Mouse (Mus musculus) c-Kit-positive CD71-positive TER-119-negative erythroid progenitor cells, embryonic 14.5 days (primary cell): Measurements from ENCODE around the gene Klhl30.

Experiments used
- DNase-seq: peaks from one replicate; pipeline ENCODE4 v3.0.0-alpha.2; 2013; ENCODE audit warnings: low read depth

Gene Klhl30

GRCm38 (mm10) chr1:91350841-91351240 lies at the start of gene Klhl30:
TSS of gene Klhl30 (plus strand) at chr1:91351016.
- no peak for DNase-seq

- no peak for DNase-seq
Observed at GRCm38 (mm10) chr1:91301206-91301920, 49.5 kb upstream of the Klhl30 start.

DNA sequence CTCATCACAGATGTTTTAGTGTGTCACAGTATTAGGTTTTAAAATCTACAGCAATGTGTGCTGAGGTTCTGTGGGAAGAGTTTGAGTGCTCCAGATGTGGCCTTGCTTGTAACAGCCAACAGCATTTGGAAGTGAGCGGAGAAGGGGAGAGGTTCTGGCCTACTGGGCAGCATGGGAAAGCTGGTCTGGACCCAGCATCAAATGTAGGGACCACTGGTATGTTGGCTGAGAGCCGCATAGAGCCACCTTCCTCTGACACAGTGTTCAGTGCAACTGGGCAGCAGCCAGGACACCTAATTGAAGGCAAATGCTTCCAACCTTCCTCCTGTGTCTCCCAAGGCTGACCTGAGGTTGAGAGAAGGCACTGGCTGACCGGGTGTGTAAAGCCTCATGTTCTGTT lies 48.8 kb upstream of the Klhl30 start:
- no peak for DNase-seq

GRCm38 (mm10) chr1:91304621-91305020 lies 46.2 kb upstream of the Klhl30 start:
- DNase-seq, result no peak

GRCm38 (mm10) chr1:91309366-91310085 lies 41.3 kb upstream of the Klhl30 start:
- no peak for DNase-seq

GRCm38 (mm10) chr1:91312273-91312672 lies 38.5 kb upstream of the Klhl30 start:
- DNase-seq, result no peak

GRCm38 (mm10) chr1:91313251-91313650 lies 37.6 kb upstream of the Klhl30 start:
- no peak for DNase-seq

DNA sequence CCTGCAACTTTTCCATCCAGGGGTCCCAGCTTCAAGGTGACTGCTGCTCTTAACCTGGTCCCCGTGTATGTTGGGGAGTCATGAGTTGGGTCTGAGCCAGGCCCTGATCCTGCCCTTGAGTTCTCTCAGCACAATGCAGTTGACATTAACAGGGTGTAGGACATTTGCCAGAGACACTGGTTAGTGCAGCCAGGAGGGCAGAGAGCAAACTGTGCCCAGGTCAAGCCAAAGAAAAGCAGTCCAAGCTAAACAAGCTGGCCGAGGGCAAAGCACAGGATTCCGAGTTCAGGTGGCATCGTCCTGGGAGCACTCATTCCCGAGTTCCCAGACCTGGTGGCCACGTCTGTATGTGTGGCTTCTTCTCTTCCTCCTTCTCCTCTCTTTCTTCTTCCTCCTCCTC lies 33.2 kb upstream of the Klhl30 start:
- no peak for DNase-seq

GRCm38 (mm10) chr1:91321760-91322438 lies 28.9 kb upstream of the Klhl30 start, which contains the start of gene Espnl:
TSS of gene Espnl (plus strand) at chr1:91322075.
- DNase-seq, result no peak

- DNase-seq, result no peak
Observed at GRCm38 (mm10) chr1:91324646-91325045, 26.2 kb upstream of the Klhl30 start.

GRCm38 (mm10) chr1:91325488-91326042 lies 25.3 kb upstream of the Klhl30 start:
- DNase-seq, result no peak

DNA sequence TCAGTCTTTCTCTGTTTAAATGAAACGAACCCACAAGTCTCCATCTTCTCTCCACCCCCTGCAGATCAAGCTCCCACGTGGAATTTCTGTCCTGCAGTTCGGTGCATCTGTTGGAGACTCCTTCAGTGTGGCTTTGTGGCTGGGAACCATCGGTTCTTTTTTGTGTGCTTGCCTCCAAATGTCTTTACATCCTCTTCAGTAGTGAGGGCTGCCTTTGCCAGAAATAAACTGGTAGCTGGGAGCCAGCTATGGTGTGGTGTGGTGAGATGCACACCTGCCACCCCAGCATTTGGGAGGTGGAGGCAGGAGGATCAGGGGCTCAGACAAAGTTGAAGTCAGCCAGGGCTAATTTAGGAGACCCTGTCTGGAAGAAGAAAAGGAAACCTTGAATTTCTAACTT lies 18.7 kb upstream of the Klhl30 start:
- no peak for DNase-seq

GRCm38 (mm10) chr1:91333582-91333981 lies 17.2 kb upstream of the Klhl30 start:
- DNase-seq, result no peak

- DNase-seq, result no peak
Observed at GRCm38 (mm10) chr1:91337355-91337754, 13.5 kb upstream of the Klhl30 start.

DNA sequence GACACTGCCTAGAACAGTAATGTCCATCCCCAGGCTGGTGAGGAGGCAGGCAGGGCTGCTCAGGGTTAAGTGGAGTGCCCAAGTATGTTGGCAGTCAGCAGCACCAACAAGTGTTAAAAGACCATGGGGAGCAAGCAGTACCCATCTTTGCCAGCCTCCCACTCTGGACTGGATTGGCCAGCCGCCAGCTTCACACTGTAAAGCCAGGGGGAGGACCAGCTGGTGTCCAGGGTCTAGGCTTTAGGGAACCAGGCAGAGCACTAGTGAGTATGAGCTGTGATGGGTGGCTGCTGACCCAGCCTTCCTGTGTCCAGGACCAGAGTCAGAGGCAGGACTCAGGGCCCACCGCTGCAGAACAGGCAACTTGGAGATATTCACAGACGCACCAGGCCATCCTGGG lies 6.8 kb upstream of the Klhl30 start:
- no peak for DNase-seq

GRCm38 (mm10) chr1:91344921-91345685 lies 5.7 kb upstream of the Klhl30 start:
- no peak for DNase-seq

- peak; percentile 61 for DNase-seq
Observed at GRCm38 (mm10) chr1:91346892-91347291, 3.9 kb upstream of the Klhl30 start.

- no peak for DNase-seq
Observed at GRCm38 (mm10) chr1:91351249-91351648, 433 bp downstream of the Klhl30 start.

DNA sequence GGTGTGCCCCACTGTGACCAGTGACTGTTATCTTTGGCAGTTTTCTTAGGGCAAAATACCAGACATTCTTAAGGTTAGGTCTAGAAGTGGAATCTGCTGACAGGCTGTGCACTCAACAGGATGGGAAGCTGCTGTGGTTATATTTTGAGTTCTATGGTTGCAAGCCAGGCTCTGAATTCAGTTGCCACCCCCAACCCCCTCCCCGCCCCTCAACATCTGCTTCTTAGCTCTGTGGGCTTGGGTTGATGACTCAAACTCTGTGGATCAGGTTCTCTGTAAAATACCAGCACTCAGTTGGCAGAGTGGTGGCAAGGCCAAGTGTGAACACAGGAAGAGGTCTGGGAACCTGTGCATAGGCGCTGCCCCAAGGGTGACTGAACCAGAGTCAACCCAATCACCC lies 1.5 kb downstream of the Klhl30 start:
- DNase-seq, result no peak

DNA sequence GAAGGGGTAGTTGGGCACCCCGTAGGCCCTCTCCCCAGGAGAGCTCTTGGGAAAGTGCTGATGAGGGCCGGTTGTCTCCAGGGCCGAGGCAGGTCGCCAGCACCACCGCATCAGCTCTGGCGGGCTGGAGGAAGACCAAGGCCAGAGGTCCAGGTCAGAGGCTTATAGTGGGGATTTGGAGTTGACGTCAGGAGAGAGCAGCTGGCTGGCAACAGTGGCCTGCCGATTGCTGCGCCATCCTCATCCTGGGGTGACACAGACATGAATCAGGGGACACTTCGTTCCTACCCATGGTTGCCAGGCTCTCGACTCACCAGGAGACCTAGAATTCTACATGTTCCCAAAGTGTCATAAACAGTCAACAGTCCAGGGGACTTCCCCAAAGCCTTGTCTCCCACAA lies 5.3 kb downstream of the Klhl30 start:
- no peak for DNase-seq

GRCm38 (mm10) chr1:91362113-91362512 lies 11.3 kb downstream of the Klhl30 start:
- DNase-seq, result no peak
